Mouse (Mus musculus) cortical plate, adult 2 months (tissue): Measurements from ENCODE around the gene Naa40.

Experiments used
- CTCF ChIP-seq: fragments of 200-500 bp; IDR thresholded peaks from 2 replicates; pipeline ENCODE4 v1.5.1; 2011; ENCODE audit warnings: mild to moderate bottlenecking, control low read depth, low read length; ENCODE audit not compliant: insufficient read depth; ENCODE audit errors: extremely low read depth
- POLR2A ChIP-seq: fragments of 200-500 bp; IDR thresholded peaks from 2 replicates; pipeline ENCODE4 v1.6.1; 2011; ENCODE audit warnings: mild to moderate bottlenecking, low read length, control low read depth; ENCODE audit not compliant: insufficient read depth; ENCODE audit errors: extremely low read depth

DNA sequence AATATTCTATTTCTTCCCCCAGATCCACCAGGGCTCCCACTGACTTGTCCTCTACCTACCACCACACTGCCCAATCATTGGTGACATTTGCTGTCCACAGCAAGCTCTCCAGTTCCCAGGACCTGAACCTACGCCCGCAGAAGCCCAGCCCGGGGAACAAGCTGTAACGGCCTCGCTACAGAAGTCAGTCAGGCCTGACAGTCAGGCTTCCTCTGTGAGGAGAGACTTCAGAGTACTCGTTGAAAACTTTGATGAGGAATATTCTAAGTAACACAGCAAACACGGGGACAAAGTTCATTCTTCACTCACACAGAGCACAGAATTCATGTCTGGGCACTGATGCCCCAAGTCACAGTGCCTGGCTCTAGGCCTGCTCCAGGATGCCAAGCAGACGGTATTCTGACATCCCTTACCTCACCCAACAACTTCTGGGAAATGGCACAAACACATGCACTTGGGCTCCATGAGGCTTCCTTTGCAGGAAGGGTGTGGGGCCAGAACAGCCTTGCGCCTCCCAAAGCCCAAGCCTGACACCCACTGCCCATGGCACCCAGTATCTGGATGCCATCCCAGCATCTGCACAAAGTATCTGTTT is 15.8 kb downstream of the Naa40 start:
- TF ChIP-seq CTCF, result no peak
- TF ChIP-seq POLR2A, result no peak
